Mouse (Mus musculus): ENCODE measurements around the gene Ubox5. TPM values are rescaled to one million over a fixed set of nuclear protein-coding genes. Genes with fewer than 3 reads are reported as not detected.

The Ubox5 gene
- polyA plus RNA-seq, 1 experiment from 2014 or later = 9.6 TPM

GRCm38 (mm10) chr2:130618972-130619371 lies 10.9 kb downstream of the Ubox5 start:
- Histone ChIP-seq H3K36me3 (ENCODE audit: control insufficient read depth, insufficient read depth, low read length) (peaks cover 18% of the 10 kb centered on the region), H3K9ac (ENCODE audit: low read length) (no peak overlapping the region), H3K9me3 (replicated peaks; ENCODE audit: control insufficient read depth, low read length) (no peaks in the 10 kb centered on the region), H3K4me3 (replicated peaks; ENCODE audit: low read length) (no peak overlapping the region), H3K27ac (ENCODE audit: low read length) (no peak overlapping the region), H3K4me1 (ENCODE audit: control insufficient read depth, insufficient read depth, low read length) (no peaks in the 10 kb centered on the region), H3K27me3 (ENCODE audit: control insufficient read depth, insufficient read depth, low read length) (no peaks in the 10 kb centered on the region), H3K4me2 (ENCODE audit: low read depth, low read length) (no peak overlapping the region)
- no peak for ATAC-seq (ENCODE audit: insufficient read depth, low FRiP score)
- WGBS = 93% methylated on average over 7 of the region's 7 CpGs

- Histone ChIP-seq H3K9me3 (replicated peaks; ENCODE audit: control insufficient read depth, low read length) (no peaks in the 10 kb centered on the region), H3K4me3 (replicated peaks; ENCODE audit: low read length) (no peak overlapping the region), H3K4me2 (ENCODE audit: low read depth, low read length) (no peak overlapping the region), H3K4me1 (ENCODE audit: control insufficient read depth, insufficient read depth, low read length) (no peaks in the 10 kb centered on the region), H3K27ac (ENCODE audit: low read length) (no peak overlapping the region), H3K9ac (ENCODE audit: low read length) (no peak overlapping the region), H3K27me3 (ENCODE audit: control insufficient read depth, insufficient read depth, low read length) (no peaks in the 10 kb centered on the region), H3K36me3 (ENCODE audit: control insufficient read depth, insufficient read depth, low read length) (peaks cover 8% of the 10 kb centered on the region)
- WGBS = 61% methylated on average over 3 of the region's 3 CpGs
- ATAC-seq (ENCODE audit: insufficient read depth, low FRiP score) = no peak
Observed at GRCm38 (mm10) chr2:130613091-130613490, 16.7 kb downstream of the Ubox5 start.

DNA sequence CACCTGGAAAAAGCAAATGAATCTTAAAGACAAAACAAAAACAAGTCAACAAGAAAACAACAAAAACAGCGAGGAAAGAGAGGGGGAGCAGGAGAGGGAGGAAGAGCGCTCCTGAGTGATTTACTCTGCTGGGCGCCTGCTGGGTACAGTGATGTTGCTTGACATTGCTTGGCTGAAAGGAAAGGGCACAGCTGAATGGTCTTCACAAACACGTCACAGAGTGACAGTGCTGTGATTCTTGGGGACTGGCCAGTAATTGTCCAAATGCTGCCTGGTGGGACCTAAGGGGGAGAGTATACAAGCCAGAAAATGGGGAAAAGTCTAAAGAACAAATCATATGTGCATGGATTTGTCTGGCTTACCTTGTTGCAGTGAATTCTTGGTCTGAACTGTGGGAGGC lies 27.6 kb downstream of the Ubox5 start:
- Histone ChIP-seq H3K9me3 (replicated peaks; ENCODE audit: control insufficient read depth, low read length) (no peaks in the 10 kb centered on the region), H3K4me1 (ENCODE audit: control insufficient read depth, insufficient read depth, low read length) (no peaks in the 10 kb centered on the region), H3K4me2 (ENCODE audit: low read depth, low read length) (no peak overlapping the region), H3K36me3 (ENCODE audit: control insufficient read depth, insufficient read depth, low read length) (peaks cover 9% of the 10 kb centered on the region; the same call in 1 of the 2 replicates), H3K27ac (ENCODE audit: low read length) (no peak overlapping the region), H3K27me3 (ENCODE audit: control insufficient read depth, insufficient read depth, low read length) (no peaks in the 10 kb centered on the region), H3K9ac (ENCODE audit: low read length) (no peak overlapping the region), H3K4me3 (replicated peaks; ENCODE audit: low read length) (no peak overlapping the region)
- 90% methylated on average over 4 of the region's 4 CpGs for WGBS
- no peak for ATAC-seq (ENCODE audit: insufficient read depth, low FRiP score)

GRCm38 (mm10) chr2:130598399-130598798 lies 31.4 kb downstream of the Ubox5 start:
- Histone ChIP-seq H3K9ac (ENCODE audit: low read length) (no peak overlapping the region), H3K4me1 (ENCODE audit: control insufficient read depth, insufficient read depth, low read length) (no peaks in the 10 kb centered on the region), H3K4me3 (replicated peaks; ENCODE audit: low read length) (no peak overlapping the region), H3K36me3 (ENCODE audit: control insufficient read depth, insufficient read depth, low read length) (peaks cover 9% of the 10 kb centered on the region; the same call in 1 of the 2 replicates), H3K4me2 (ENCODE audit: low read depth, low read length) (no peak overlapping the region), H3K9me3 (replicated peaks; ENCODE audit: control insufficient read depth, low read length) (no peaks in the 10 kb centered on the region), H3K27ac (ENCODE audit: low read length) (no peak overlapping the region), H3K27me3 (ENCODE audit: control insufficient read depth, insufficient read depth, low read length) (no peaks in the 10 kb centered on the region)
- 70% methylated on average over 3 of the region's 3 CpGs for WGBS
- no peak for ATAC-seq (ENCODE audit: insufficient read depth, low FRiP score)

DNA sequence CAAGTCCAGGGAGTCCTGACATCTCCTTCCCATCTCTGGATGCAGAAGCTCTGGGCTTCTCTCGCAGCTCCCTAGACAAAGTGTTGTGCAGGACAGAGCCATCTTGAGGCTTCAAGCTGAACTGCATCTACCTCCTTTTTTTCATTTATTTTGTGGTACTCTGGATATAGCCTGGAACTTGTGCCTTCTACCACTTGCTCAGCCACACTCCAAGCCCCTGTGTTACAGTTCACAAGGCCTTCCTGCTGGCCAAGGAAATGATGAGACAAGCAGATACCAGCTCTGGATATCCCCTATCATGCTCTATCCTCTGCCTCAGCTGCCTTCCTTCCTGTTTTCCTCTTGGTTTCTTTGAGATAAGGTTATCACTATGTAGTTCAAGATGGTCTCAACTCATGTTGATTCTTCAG lies 32.2 kb downstream of the Ubox5 start:
- Histone ChIP-seq H3K4me2 (ENCODE audit: low read depth, low read length) (no peak overlapping the region), H3K36me3 (ENCODE audit: control insufficient read depth, insufficient read depth, low read length) (peaks cover 9% of the 10 kb centered on the region; the same call in 1 of the 2 replicates), H3K27ac (ENCODE audit: low read length) (no peak overlapping the region), H3K4me1 (ENCODE audit: control insufficient read depth, insufficient read depth, low read length) (no peaks in the 10 kb centered on the region), H3K27me3 (ENCODE audit: control insufficient read depth, insufficient read depth, low read length) (no peaks in the 10 kb centered on the region), H3K9ac (ENCODE audit: low read length) (no peak overlapping the region), H3K4me3 (replicated peaks; ENCODE audit: low read length) (no peak overlapping the region), H3K9me3 (replicated peaks; ENCODE audit: control insufficient read depth, low read length) (no peaks in the 10 kb centered on the region)
- WGBS = 14% methylated on average over 1 of the region's 1 CpGs
- ATAC-seq (ENCODE audit: insufficient read depth, low FRiP score) = no peak

DNA sequence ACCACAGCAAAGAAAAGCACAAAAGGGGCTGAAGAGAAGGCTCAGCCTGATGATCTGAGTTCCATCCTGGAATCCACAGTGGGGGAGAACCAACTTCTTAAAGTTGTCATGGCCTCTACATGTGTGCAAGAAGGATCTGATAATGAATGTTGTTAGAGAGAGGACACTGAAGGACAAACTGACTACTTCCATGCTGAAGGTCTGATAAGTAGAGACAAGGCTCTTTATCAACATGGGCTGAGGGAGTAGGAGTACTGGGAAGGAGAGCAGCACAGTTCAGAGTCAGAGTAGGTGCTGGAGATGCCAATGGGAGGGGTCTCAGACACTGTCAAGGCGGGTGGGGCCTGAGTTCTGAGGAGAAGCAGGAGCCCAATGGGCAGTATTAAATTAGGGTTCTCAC lies 34.2 kb downstream of the Ubox5 start:
- Histone ChIP-seq H3K27ac (ENCODE audit: low read length) (no peak overlapping the region), H3K36me3 (ENCODE audit: control insufficient read depth, insufficient read depth, low read length) (peaks cover 14% of the 10 kb centered on the region), H3K4me2 (ENCODE audit: low read depth, low read length) (no peak overlapping the region), H3K9me3 (replicated peaks; ENCODE audit: control insufficient read depth, low read length) (no peaks in the 10 kb centered on the region), H3K4me3 (replicated peaks; ENCODE audit: low read length) (no peak overlapping the region), H3K9ac (ENCODE audit: low read length) (no peak overlapping the region), H3K27me3 (ENCODE audit: control insufficient read depth, insufficient read depth, low read length) (no peaks in the 10 kb centered on the region), H3K4me1 (ENCODE audit: control insufficient read depth, insufficient read depth, low read length) (no peaks in the 10 kb centered on the region)
- WGBS = 77% methylated on average over 1 of the region's 1 CpGs
- ATAC-seq (ENCODE audit: insufficient read depth, low FRiP score) = no peak

DNA sequence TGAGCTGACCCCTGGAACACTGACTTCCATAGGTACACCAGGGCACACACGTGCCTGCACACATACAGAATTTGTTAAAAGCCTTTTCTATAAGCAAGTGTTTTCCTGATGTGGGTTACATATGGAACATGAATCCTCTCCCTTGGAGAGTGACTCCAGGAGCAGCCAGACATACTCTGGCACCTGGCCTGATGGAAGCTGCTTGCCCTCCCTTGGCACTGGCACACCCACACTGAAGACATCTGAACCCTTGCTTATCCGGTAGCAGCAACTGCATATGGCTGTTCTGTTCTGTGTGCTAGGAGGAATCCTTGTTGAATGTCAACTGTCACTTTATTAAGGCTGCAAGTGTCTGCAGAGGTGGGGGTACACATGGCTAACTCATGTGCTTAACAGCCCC lies 38.8 kb downstream of the Ubox5 start:
- Histone ChIP-seq H3K4me1 (ENCODE audit: control insufficient read depth, insufficient read depth, low read length) (no peaks in the 10 kb centered on the region), H3K4me3 (replicated peaks; ENCODE audit: low read length) (no peak overlapping the region), H3K27me3 (ENCODE audit: control insufficient read depth, insufficient read depth, low read length) (no peaks in the 10 kb centered on the region), H3K36me3 (ENCODE audit: control insufficient read depth, insufficient read depth, low read length) (peaks cover 5% of the 10 kb centered on the region; the same call in 1 of the 2 replicates), H3K27ac (ENCODE audit: low read length) (no peak overlapping the region), H3K9me3 (replicated peaks; ENCODE audit: control insufficient read depth, low read length) (no peaks in the 10 kb centered on the region), H3K9ac (ENCODE audit: low read length) (no peak overlapping the region), H3K4me2 (ENCODE audit: low read depth, low read length) (no peak overlapping the region)
- ATAC-seq (ENCODE audit: insufficient read depth, low FRiP score) = no peak
- WGBS = 89% methylated on average over 2 of the region's 2 CpGs

GRCm38 (mm10) chr2:130589761-130590160 lies 40.1 kb downstream of the Ubox5 start:
- 87% methylated on average over 2 of the region's 2 CpGs for WGBS
- H3K36me3 ChIP-seq (ENCODE audit: control insufficient read depth, insufficient read depth, low read length) = peaks cover 5% of the 10 kb centered on the region; the same call in 1 of the 2 replicates
- H3K27me3 ChIP-seq (ENCODE audit: control insufficient read depth, insufficient read depth, low read length) = no peaks in the 10 kb centered on the region
- H3K27ac ChIP-seq (ENCODE audit: low read length) = no peak overlapping the region
- no peaks in the 10 kb centered on the region for H3K4me1 ChIP-seq (ENCODE audit: control insufficient read depth, insufficient read depth, low read length)
- no peak overlapping the region for H3K4me2 ChIP-seq (ENCODE audit: low read depth, low read length)
- H3K4me3 ChIP-seq (replicated peaks; ENCODE audit: low read length) = no peak overlapping the region
- ATAC-seq (ENCODE audit: insufficient read depth, low FRiP score) = no peak
- no peak overlapping the region for H3K9ac ChIP-seq (ENCODE audit: low read length)
- H3K9me3 ChIP-seq (replicated peaks; ENCODE audit: control insufficient read depth, low read length) = no peaks in the 10 kb centered on the region

DNA sequence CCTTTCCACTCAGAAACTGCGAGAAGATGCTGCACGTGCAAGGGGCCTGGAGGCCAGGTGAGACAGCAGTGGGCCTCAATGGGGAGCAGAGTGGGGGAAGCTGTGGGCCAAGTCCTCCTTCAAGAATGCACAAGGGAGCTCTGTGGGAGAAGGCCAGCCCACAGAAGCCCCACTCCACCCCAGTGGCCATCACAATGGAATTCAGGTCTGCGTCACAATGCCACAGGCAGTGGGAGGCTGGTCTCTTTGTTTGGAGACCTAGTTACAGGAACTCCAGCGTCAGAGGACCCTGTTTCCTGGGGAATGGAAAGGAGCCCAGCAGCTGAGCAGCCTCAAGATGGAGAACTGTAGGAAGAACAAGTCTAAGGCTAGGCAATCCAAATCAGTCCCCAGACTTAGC lies 40.7 kb downstream of the Ubox5 start:
- Histone ChIP-seq H3K27ac (ENCODE audit: low read length) (no peak overlapping the region), H3K9ac (ENCODE audit: low read length) (no peak overlapping the region), H3K4me2 (ENCODE audit: low read depth, low read length) (no peak overlapping the region), H3K4me3 (replicated peaks; ENCODE audit: low read length) (no peak overlapping the region), H3K9me3 (replicated peaks; ENCODE audit: control insufficient read depth, low read length) (no peaks in the 10 kb centered on the region), H3K36me3 (ENCODE audit: control insufficient read depth, insufficient read depth, low read length) (peaks cover 5% of the 10 kb centered on the region; the same call in 1 of the 2 replicates), H3K27me3 (ENCODE audit: control insufficient read depth, insufficient read depth, low read length) (no peaks in the 10 kb centered on the region), H3K4me1 (ENCODE audit: control insufficient read depth, insufficient read depth, low read length) (no peaks in the 10 kb centered on the region)
- no peak for ATAC-seq (ENCODE audit: insufficient read depth, low FRiP score)
- 74% methylated on average over 4 of the region's 4 CpGs for WGBS

DNA sequence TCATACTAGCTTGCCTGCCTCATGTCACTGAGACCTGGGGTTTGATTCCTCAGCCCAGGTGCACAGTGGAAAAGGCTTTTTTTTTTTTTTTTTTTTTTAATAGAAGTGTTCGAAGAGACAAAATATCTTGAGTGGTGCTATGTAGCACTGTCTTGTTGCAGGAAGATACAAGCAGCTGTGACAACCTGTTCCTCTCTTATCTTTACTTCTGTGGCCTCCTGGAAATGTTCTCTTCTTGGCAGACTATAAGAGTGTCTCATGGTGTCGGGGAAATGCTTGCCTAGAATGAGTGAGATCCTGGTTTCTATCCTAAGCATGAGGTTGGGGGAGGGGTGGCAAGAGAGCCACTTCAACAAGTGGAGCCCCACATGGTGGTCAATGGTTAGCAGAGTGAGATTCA lies 41.5 kb downstream of the Ubox5 start:
- ATAC-seq (ENCODE audit: insufficient read depth, low FRiP score) = no peak
- no peaks in the 10 kb centered on the region for H3K27me3 ChIP-seq (ENCODE audit: control insufficient read depth, insufficient read depth, low read length)
- no peak overlapping the region for H3K4me3 ChIP-seq (replicated peaks; ENCODE audit: low read length)
- H3K4me1 ChIP-seq (ENCODE audit: control insufficient read depth, insufficient read depth, low read length) = no peaks in the 10 kb centered on the region
- 68% methylated on average over 2 of the region's 2 CpGs for WGBS
- no peak overlapping the region for H3K4me2 ChIP-seq (ENCODE audit: low read depth, low read length)
- H3K27ac ChIP-seq (ENCODE audit: low read length) = no peak overlapping the region
- H3K9me3 ChIP-seq (replicated peaks; ENCODE audit: control insufficient read depth, low read length) = no peaks in the 10 kb centered on the region
- H3K36me3 ChIP-seq (ENCODE audit: control insufficient read depth, insufficient read depth, low read length) = peaks cover 5% of the 10 kb centered on the region; the same call in 1 of the 2 replicates
- no peak overlapping the region for H3K9ac ChIP-seq (ENCODE audit: low read length)
